Mouse (Mus musculus) lung, postnatal 0 days (tissue): ENCODE measurements around the gene Klf9.

Experiments
- CTCF ChIP-seq: IDR thresholded peaks from 2 replicates; pipeline ENCODE4 v1.5.1; 2016; ENCODE audit warnings: antibody characterized with exemption, mild to moderate bottlenecking
- EP300 ChIP-seq: IDR thresholded peaks from 2 replicates; pipeline ENCODE4 v1.6.1; 2016; ENCODE audit warnings: antibody characterized with exemption, mild to moderate bottlenecking, control low read depth

- TF ChIP-seq CTCF: no peak
- TF ChIP-seq EP300: no peak
These were observed 19.2 kb upstream of the Klf9 start for GRCm38 (mm10) chr19:23121875-23122274.
